Mouse (Mus musculus) stomach, postnatal 0 days (tissue): ENCODE measurements around the gene Chchd3.

ENCODE experiments used
- CTCF ChIP-seq: IDR thresholded peaks from 2 replicates; pipeline ENCODE4 v1.5.1; 2016; ENCODE audit warnings: antibody characterized with exemption, low read depth, mild to moderate bottlenecking, moderate library complexity
- EP300 ChIP-seq: optimal IDR thresholded peaks from 2 replicates; pipeline ENCODE3; 2016; ENCODE audit warnings: antibody characterized with exemption

DNA sequence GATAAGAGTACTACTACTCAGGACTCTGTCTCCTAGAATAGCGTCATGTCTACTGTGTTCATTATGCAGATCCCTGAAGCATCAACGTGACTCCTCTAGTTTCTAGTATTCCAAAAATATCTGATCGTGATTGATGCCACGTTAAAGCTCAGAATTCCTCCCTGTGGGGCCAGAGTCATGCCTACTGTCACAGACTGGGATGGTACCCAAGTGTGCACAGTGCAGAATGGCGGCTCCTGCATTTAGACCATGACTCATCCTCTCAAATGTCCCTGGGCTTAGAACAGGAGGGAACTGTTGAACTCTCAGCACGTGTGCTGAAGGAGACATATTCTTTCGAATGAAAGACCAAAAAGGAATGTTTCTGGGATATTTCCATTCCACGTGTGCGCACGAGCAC, 305.5 kb downstream of the Chchd3 start:
- TF ChIP-seq CTCF (no peak), EP300 (no peak)
